Mouse (Mus musculus) thymus, postnatal 4 days (tissue): ENCODE results near the gene Foxb2.
"Not testable (repeated sequence)": the region's sequence is repeated elsewhere in the genome, so short reads cannot be mapped to it uniquely, and the experiment has no call there.

Experiments
- DNase-seq: peaks from one replicate; pipeline ENCODE4 v3.0.0; 2021

The Foxb2 gene

GRCm38 (mm10) chr19:16873221-16873861 is at the start of gene Foxb2:
Gene Foxb2 (minus strand): TSS chr19:16873805.
- DNase-seq = no peak

- no peak for DNase-seq
Observed at GRCm38 (mm10) chr19:16911507-16911906, 37.9 kb upstream of the Foxb2 start.

- peak; percentile 53 for DNase-seq
Observed at GRCm38 (mm10) chr19:16903106-16903505, 29.5 kb upstream of the Foxb2 start.

GRCm38 (mm10) chr19:16899716-16900115 is 26.1 kb upstream of the Foxb2 start:
- DNase-seq = peak; percentile 15

- DNase-seq = no peak
Observed at GRCm38 (mm10) chr19:16898576-16898975, 25.0 kb upstream of the Foxb2 start.

GRCm38 (mm10) chr19:16876458-16876770 is 2.8 kb upstream of the Foxb2 start:
- DNase-seq = peak; percentile 13

GRCm38 (mm10) chr19:16875631-16876457 is 2.2 kb upstream of the Foxb2 start:
- no peak for DNase-seq

GRCm38 (mm10) chr19:16874991-16875540 is 1.5 kb upstream of the Foxb2 start:
- no peak for DNase-seq

- DNase-seq = peak; percentile 29
Observed at GRCm38 (mm10) chr19:16873942-16874861, 597 bp upstream of the Foxb2 start.

- DNase-seq = peak; percentile 35
Observed at GRCm38 (mm10) chr19:16872331-16873180, 1.0 kb downstream of the Foxb2 start.

- DNase-seq = peak; percentile 14
Observed at GRCm38 (mm10) chr19:16871192-16871760, 2.3 kb downstream of the Foxb2 start.

- no peak for DNase-seq
Observed at GRCm38 (mm10) chr19:16870501-16871191, 3.0 kb downstream of the Foxb2 start.

- no peak for DNase-seq
Observed at GRCm38 (mm10) chr19:16868534-16868933, 5.1 kb downstream of the Foxb2 start.

GRCm38 (mm10) chr19:16858646-16859045 is 15.0 kb downstream of the Foxb2 start:
- DNase-seq = no peak

GRCm38 (mm10) chr19:16856752-16857151 is 16.9 kb downstream of the Foxb2 start:
- DNase-seq = no peak

GRCm38 (mm10) chr19:16844091-16844490 is 29.5 kb downstream of the Foxb2 start:
- not testable (repeated sequence) for DNase-seq

- DNase-seq = no peak
Observed at GRCm38 (mm10) chr19:16841516-16842249, 31.9 kb downstream of the Foxb2 start.

GRCm38 (mm10) chr19:16841001-16841400 is 32.6 kb downstream of the Foxb2 start:
- no peak for DNase-seq

- no peak for DNase-seq
Observed at GRCm38 (mm10) chr19:16827657-16828056, 45.9 kb downstream of the Foxb2 start.

GRCm38 (mm10) chr19:16825228-16825627 is 48.4 kb downstream of the Foxb2 start:
- no peak for DNase-seq
